Mouse (Mus musculus): ENCODE results near the gene Epm2a.

- TF ChIP-seq EP300 (IDR thresholded peaks at IDR 0.05; ENCODE audit: insufficient read depth, low read depth, low read length) (no peak), POLR2A (IDR thresholded peaks at IDR 0.05; ENCODE audit: insufficient read depth, low read depth, low read length) (no peak)
Measured at GRCm38 (mm10) chr10:11436961-11437360, 93.8 kb downstream of the Epm2a start.
